Mouse (Mus musculus): ENCODE measurements around the gene Lama5.
A peak's percentile ranks its signal among the peaks of the same experiment; 100 is the strongest.
"Not testable (repeated sequence)": the region's sequence is repeated elsewhere in the genome, so short reads cannot be mapped to it uniquely, and the experiment has no call there.

Gene Lama5

GRCm38 (mm10) chr2:180225762-180226378, at the start of gene Lama5:
Lama5 (minus strand) TSS chr2:180225859.
- DNase-seq (ENCODE audit: low spot score) = peak; percentile 51

- DNase-seq (ENCODE audit: low spot score) = no peak
Measured at GRCm38 (mm10) chr2:180274523-180274922, 48.9 kb upstream of the Lama5 start.

- DNase-seq (ENCODE audit: low spot score) = peak; percentile 91
Measured at GRCm38 (mm10) chr2:180273394-180274244, 48.0 kb upstream of the Lama5 start, which contains the start of gene Cables2. Cables2 (minus strand) TSS chr2:180273496.

- DNase-seq (ENCODE audit: low spot score) = no peak
Measured at GRCm38 (mm10) chr2:180272884-180273321, 47.2 kb upstream of the Lama5 start.

- no peak for DNase-seq (ENCODE audit: low spot score)
Measured at GRCm38 (mm10) chr2:180271804-180272395, 46.2 kb upstream of the Lama5 start.

GRCm38 (mm10) chr2:180270537-180271255, 45.0 kb upstream of the Lama5 start:
- no peak for DNase-seq (ENCODE audit: low spot score)

- no peak for DNase-seq (ENCODE audit: low spot score)
Measured at GRCm38 (mm10) chr2:180269329-180269728, 43.7 kb upstream of the Lama5 start.

- DNase-seq (ENCODE audit: low spot score) = no peak
Measured at GRCm38 (mm10) chr2:180267955-180268354, 42.3 kb upstream of the Lama5 start.

GRCm38 (mm10) chr2:180262891-180263290, 37.2 kb upstream of the Lama5 start:
- DNase-seq (ENCODE audit: low spot score) = no peak

- DNase-seq (ENCODE audit: low spot score) = no peak
Measured at GRCm38 (mm10) chr2:180262441-180262840, 36.8 kb upstream of the Lama5 start.

GRCm38 (mm10) chr2:180261901-180262300, 36.2 kb upstream of the Lama5 start:
- DNase-seq (ENCODE audit: low spot score) = no peak

GRCm38 (mm10) chr2:180260610-180261480, 35.2 kb upstream of the Lama5 start:
- no peak for DNase-seq (ENCODE audit: low spot score)

GRCm38 (mm10) chr2:180259826-180260609, 34.4 kb upstream of the Lama5 start:
- DNase-seq (ENCODE audit: low spot score) = not testable (repeated sequence)

GRCm38 (mm10) chr2:180258951-180259484, 33.4 kb upstream of the Lama5 start:
- not testable (repeated sequence) for DNase-seq (ENCODE audit: low spot score)

GRCm38 (mm10) chr2:180257963-180258865, 32.6 kb upstream of the Lama5 start:
- no peak for DNase-seq (ENCODE audit: low spot score)

- peak; percentile 99 for DNase-seq (ENCODE audit: low spot score)
Measured at GRCm38 (mm10) chr2:180257001-180257521, 31.4 kb upstream of the Lama5 start, which contains the start of gene Rps21. Rps21 (plus strand) TSS chr2:180257377.

- DNase-seq (ENCODE audit: low spot score) = no peak
Measured at GRCm38 (mm10) chr2:180256296-180257000, 30.8 kb upstream of the Lama5 start.

- DNase-seq (ENCODE audit: low spot score) = no peak
Measured at GRCm38 (mm10) chr2:180255701-180256100, 30.0 kb upstream of the Lama5 start.

Data from ovary, adult 18-20 months (tissue).